18 mouse cellular contexts compared by ENCODE assay signal in genomic region chr9:20664982-20665637, GRCm38 (mm10). TPM values are rescaled to one million over a fixed set of nuclear protein-coding genes. Genes with fewer than 3 reads are reported as not detected.
A peak's percentile ranks its signal among the peaks of the same experiment; 100 is the strongest.
DNase-seq lines count a peak whose midpoint lies in the region; ATAC-seq and TF ChIP-seq lines count a peak whose summit lies in the region.
"Had no signal": no experiment of that assay in that cellular context is flagged by ENCODE, and none has a peak within 500 bp of the region (broad histone marks: within the 10 kb centered on the region; RNA-seq: fewer than 3 reads in every experiment).

No protein-coding gene starts in this region.

- 71% methylated on average over 5 of the region's 5 CpGs for WGBS in forebrain, embryonic 14.5 days
- WGBS in hindbrain, embryonic 15.5 days = 63% methylated on average over 5 of the region's 5 CpGs
- WGBS in neural tube, embryonic 12.5 days = 61% methylated on average over 5 of the region's 5 CpGs

- peaks cover 41% of the 10 kb centered on the region for H3K36me3 ChIP-seq in forebrain, embryonic 14.5 days (ENCODE audit: control insufficient read depth, insufficient read depth, low read length)
- H3K36me3 ChIP-seq in hindbrain, embryonic 15.5 days = peaks cover 16% of the 10 kb centered on the region; the same call in 1 of the 2 replicates
- H3K36me3 ChIP-seq in neural tube, embryonic 12.5 days = peaks cover 36% of the 10 kb centered on the region

- H3K4me1 ChIP-seq in forebrain, embryonic 14.5 days (ENCODE audit: control insufficient read depth, insufficient read depth, low read length) = peaks cover 25% of the 10 kb centered on the region
- peaks cover 47% of the 10 kb centered on the region for H3K4me1 ChIP-seq in hindbrain, embryonic 15.5 days (replicated peaks)
- H3K4me1 ChIP-seq in neural tube, embryonic 12.5 days = peaks cover 50% of the 10 kb centered on the region
- H3K4me1 ChIP-seq: embryonic facial prominence, embryonic 13.5 days had no signal

- no peak overlapping the region for H3K9ac ChIP-seq in forebrain, embryonic 14.5 days (ENCODE audit: low read length)
- H3K9ac ChIP-seq in hindbrain, embryonic 15.5 days = no peak overlapping the region
- no peak overlapping the region for H3K9ac ChIP-seq in neural tube, embryonic 12.5 days
- H3K9ac ChIP-seq: embryonic facial prominence, embryonic 13.5 days; limb, embryonic 13.5 days; liver, embryonic 15.5 days had no signal

- H3K27ac ChIP-seq in layer of hippocampus, adult 2 months = peak overlapping the region; percentile 86
- H3K27ac ChIP-seq in forebrain, embryonic 14.5 days (ENCODE audit: low read depth, low read length) = peak overlapping the region; percentile 74
- peak overlapping the region; percentile 84 for H3K27ac ChIP-seq in hindbrain, embryonic 15.5 days (replicated peaks)
- peak overlapping the region; percentile 79 for H3K27ac ChIP-seq in neural tube, embryonic 12.5 days
- H3K27ac ChIP-seq: embryonic facial prominence, embryonic 13.5 days; liver, embryonic 15.5 days had no signal

- no peak for ATAC-seq in forebrain, embryonic 14.5 days
- no peak for ATAC-seq in hindbrain, embryonic 15.5 days (ENCODE audit: low FRiP score, low read depth)
- ATAC-seq in neural tube, embryonic 12.5 days (ENCODE audit: low FRiP score, low read depth) = peak; percentile 8

- H3K4me3 ChIP-seq in layer of hippocampus, adult 2 months = no peak overlapping the region
- no peak overlapping the region for H3K4me3 ChIP-seq in forebrain, embryonic 14.5 days (ENCODE audit: low read depth, low read length)
- no peak overlapping the region for H3K4me3 ChIP-seq in hindbrain, embryonic 15.5 days
- no peak overlapping the region for H3K4me3 ChIP-seq in neural tube, embryonic 12.5 days
- H3K4me3 ChIP-seq: embryonic facial prominence, embryonic 13.5 days; limb, embryonic 13.5 days; liver, embryonic 15.5 days had no signal

- H3K4me2 ChIP-seq in forebrain, embryonic 14.5 days (ENCODE audit: low read length) = no peak overlapping the region
- no peak overlapping the region for H3K4me2 ChIP-seq in hindbrain, embryonic 15.5 days
- H3K4me2 ChIP-seq in neural tube, embryonic 12.5 days (replicated peaks) = no peak overlapping the region
- H3K4me2 ChIP-seq: embryonic facial prominence, embryonic 13.5 days; heart, embryonic 11.5 days; limb, embryonic 13.5 days; liver, embryonic 15.5 days had no signal

- no peak for TF ChIP-seq CTCF in layer of hippocampus, adult 2 months (conservative IDR thresholded peaks at IDR 0.05)

- no peak for DNase-seq in layer of hippocampus, adult 2 months (ENCODE audit: low spot score in 2 of 2)
- DNase-seq in layer of hippocampus, adult 9-11 months = no peak
- no peak for DNase-seq in forebrain, embryonic 14.5 days (ENCODE audit: low spot score)
- DNase-seq in Muller cell, postnatal 12 days (ENCODE audit: inconsistent ontology term) = no peak
- no peak for DNase-seq in thymus, postnatal 25 days
- no peak for DNase-seq in MN1 (ENCODE audit: low spot score)
- DNase-seq: gastrocnemius, postnatal 36 days; heart, postnatal 4 days; kidney, adult 11 months; kidney, postnatal 36 days; lung, postnatal 14 days; thymus, postnatal 36 days had no signal

- no peaks in the 10 kb centered on the region for H3K9me3 ChIP-seq in forebrain, embryonic 14.5 days (replicated peaks; ENCODE audit: control insufficient read depth, low read length)
- H3K9me3 ChIP-seq in hindbrain, embryonic 15.5 days = no peaks in the 10 kb centered on the region
- no peaks in the 10 kb centered on the region for H3K9me3 ChIP-seq in neural tube, embryonic 12.5 days
- H3K9me3 ChIP-seq: embryonic facial prominence, embryonic 13.5 days; limb, embryonic 13.5 days; liver, embryonic 15.5 days had no signal

- no peaks in the 10 kb centered on the region for H3K27me3 ChIP-seq in forebrain, embryonic 14.5 days (replicated peaks; ENCODE audit: control insufficient read depth, insufficient read depth, low read length)
- no peaks in the 10 kb centered on the region for H3K27me3 ChIP-seq in hindbrain, embryonic 15.5 days
- no peaks in the 10 kb centered on the region for H3K27me3 ChIP-seq in neural tube, embryonic 12.5 days (replicated peaks)
- H3K27me3 ChIP-seq: embryonic facial prominence, embryonic 13.5 days; limb, embryonic 13.5 days; liver, embryonic 15.5 days had no signal

RNA-seq across cellular contexts. Expression of gene Pin1, which starts 13.2 kb away (rescaled TPM):
- total RNA-seq in layer of hippocampus, adult 2 months (2021) = 10 to 100 TPM; 32.8 to 34.0 TPM
- polyA plus RNA-seq in forebrain, embryonic 14.5 days (2014; fragmentation: Nextera tagmentation; extraction: Ambion mirVana) = 69.2 and 73.3 TPM in 2 replicates
- 66.0 and 66.3 TPM in 2 replicates for polyA plus RNA-seq in hindbrain, embryonic 15.5 days (2015; fragmentation: Nextera tagmentation; extraction: Ambion mirVana)
- 52.8 and 56.0 TPM in 2 replicates for polyA plus RNA-seq in neural tube, embryonic 12.5 days (2016; fragmentation: Nextera tagmentation; extraction: Ambion mirVana)

RNA-seq across cellular contexts. Expression of gene Fbxl12, which starts 20.5 kb away (rescaled TPM):
- 10 to 100 TPM; 25.5 to 27.7 TPM for total RNA-seq in layer of hippocampus, adult 2 months (2021)
- polyA plus RNA-seq in forebrain, embryonic 14.5 days (2014; fragmentation: Nextera tagmentation; extraction: Ambion mirVana) = 10.3 and 12.5 TPM in 2 replicates
- 13.8 TPM in 2 replicates for polyA plus RNA-seq in hindbrain, embryonic 15.5 days (2015; fragmentation: Nextera tagmentation; extraction: Ambion mirVana)
- 19.4 and 19.9 TPM in 2 replicates for polyA plus RNA-seq in neural tube, embryonic 12.5 days (2016; fragmentation: Nextera tagmentation; extraction: Ambion mirVana)

RNA-seq across cellular contexts. Expression of gene Ubl5, which starts 22.4 kb away (rescaled TPM):
- 100 to 1,000 TPM; 277 to 326 TPM for total RNA-seq in layer of hippocampus, adult 2 months (2021)
- 468 and 550 TPM in 2 replicates for polyA plus RNA-seq in forebrain, embryonic 14.5 days (2014; fragmentation: Nextera tagmentation; extraction: Ambion mirVana)
- polyA plus RNA-seq in hindbrain, embryonic 15.5 days (2015; fragmentation: Nextera tagmentation; extraction: Ambion mirVana) = 441 and 476 TPM in 2 replicates
- polyA plus RNA-seq in neural tube, embryonic 12.5 days (2016; fragmentation: Nextera tagmentation; extraction: Ambion mirVana) = 463 and 477 TPM in 2 replicates
